Mouse (Mus musculus): ENCODE data around the gene Scnn1a. TPM values are rescaled to one million over a fixed set of nuclear protein-coding genes. Genes with fewer than 3 reads are reported as not detected.

The Scnn1a gene
- polyA plus RNA-seq, 1 experiment from 2014 or later = 1.00 TPM

- Histone ChIP-seq H3K4me3 (ENCODE audit: control insufficient read depth in 1 of 2, insufficient read depth in 1 of 2, low read depth in 1 of 2, low read length in 2 of 2) (peak overlapping the region in 1 of 2 experiments; percentile 73; a peak in 2 of 4 replicates), H3K9me3 (ENCODE audit: control insufficient read depth, low read length) (no peaks in the 10 kb centered on the region), H3K9ac (ENCODE audit: low read length) (no peak overlapping the region), H3K27ac (replicated peaks in 1 of 2; ENCODE audit: control insufficient read depth in 1 of 2, insufficient read depth in 1 of 2, low read depth in 2 of 2, low read length in 2 of 2) (no peak overlapping the region), H3K4me2 (ENCODE audit: low read length) (peak overlapping the region; percentile 89), H3K4me1 (ENCODE audit: control insufficient read depth in 2 of 2, insufficient read depth in 2 of 2, low read length in 2 of 2) (peaks cover 46 to 68% of the 10 kb centered on the region in 2 experiments), H3K27me3 (ENCODE audit: control insufficient read depth, insufficient read depth, low read length) (no peaks in the 10 kb centered on the region), H3K36me3 (ENCODE audit: control insufficient read depth, insufficient read depth, low read length) (no peaks in the 10 kb centered on the region)
- WGBS = 58% methylated on average over 8 of the region's 8 CpGs
- no peak for ATAC-seq (ENCODE audit: insufficient number of reproducible peaks, insufficient read depth, low FRiP score, low read depth)
Measured at GRCm38 (mm10) chr6:125351368-125352045, 31.0 kb downstream of the Scnn1a start.

DNA sequence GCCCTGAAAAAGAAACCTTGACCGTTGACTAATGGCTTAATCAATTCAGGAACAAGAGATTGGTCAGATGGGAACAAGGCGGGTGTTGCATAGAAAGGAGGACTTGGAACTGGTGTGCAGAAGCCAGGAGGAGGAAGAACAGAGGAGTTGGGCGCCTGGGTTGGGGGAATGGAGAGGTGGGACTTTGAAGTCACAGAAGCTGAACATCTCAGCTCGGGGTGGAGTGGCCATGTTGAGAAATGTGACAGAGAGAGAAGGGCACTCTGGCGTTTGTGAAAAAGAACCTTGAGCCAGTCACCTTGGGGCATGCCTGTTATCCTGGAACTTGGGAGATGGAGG, 31.6 kb downstream of the Scnn1a start:
- no peaks in the 10 kb centered on the region for H3K9me3 ChIP-seq (ENCODE audit: control insufficient read depth, low read length)
- peaks cover 4% of the 10 kb centered on the region; the same call in 1 of the 2 replicates for H3K36me3 ChIP-seq (ENCODE audit: control insufficient read depth, insufficient read depth, low read length)
- no peaks in the 10 kb centered on the region for H3K27me3 ChIP-seq (ENCODE audit: control insufficient read depth, insufficient read depth, low read length)
- no peak overlapping the region for H3K9ac ChIP-seq (ENCODE audit: low read length)
- no peak for ATAC-seq (ENCODE audit: insufficient number of reproducible peaks, insufficient read depth, low FRiP score, low read depth)
- H3K4me1 ChIP-seq (ENCODE audit: control insufficient read depth in 2 of 2, insufficient read depth in 2 of 2, low read length in 2 of 2) = peaks cover 46 to 70% of the 10 kb centered on the region in 2 experiments
- no peak overlapping the region for H3K4me3 ChIP-seq (ENCODE audit: control insufficient read depth in 1 of 2, insufficient read depth in 1 of 2, low read depth in 1 of 2, low read length in 2 of 2)
- H3K27ac ChIP-seq (replicated peaks in 1 of 2; ENCODE audit: control insufficient read depth in 1 of 2, insufficient read depth in 1 of 2, low read depth in 2 of 2, low read length in 2 of 2) = no peak overlapping the region
- no peak overlapping the region for H3K4me2 ChIP-seq (ENCODE audit: low read length)
- 59% methylated on average over 5 of the region's 5 CpGs for WGBS

GRCm38 (mm10) chr6:125352811-125353210, 32.4 kb downstream of the Scnn1a start:
- H3K4me3 ChIP-seq (ENCODE audit: control insufficient read depth in 1 of 2, insufficient read depth in 1 of 2, low read depth in 1 of 2, low read length in 2 of 2) = no peak overlapping the region
- H3K36me3 ChIP-seq (ENCODE audit: control insufficient read depth, insufficient read depth, low read length) = peaks cover 12% of the 10 kb centered on the region
- no peak overlapping the region for H3K27ac ChIP-seq (replicated peaks in 1 of 2; ENCODE audit: control insufficient read depth in 1 of 2, insufficient read depth in 1 of 2, low read depth in 2 of 2, low read length in 2 of 2)
- H3K4me2 ChIP-seq (ENCODE audit: low read length) = peak overlapping the region; percentile 18; the same call in 1 of the 2 replicates
- no peaks in the 10 kb centered on the region for H3K9me3 ChIP-seq (ENCODE audit: control insufficient read depth, low read length)
- no peaks in the 10 kb centered on the region for H3K27me3 ChIP-seq (ENCODE audit: control insufficient read depth, insufficient read depth, low read length)
- H3K9ac ChIP-seq (ENCODE audit: low read length) = no peak overlapping the region
- ATAC-seq (ENCODE audit: insufficient number of reproducible peaks, insufficient read depth, low FRiP score, low read depth) = no peak
- H3K4me1 ChIP-seq (ENCODE audit: control insufficient read depth in 2 of 2, insufficient read depth in 2 of 2, low read length in 2 of 2) = peaks cover 46 to 70% of the 10 kb centered on the region in 2 experiments
- WGBS = 46% methylated on average over 4 of the region's 4 CpGs

DNA sequence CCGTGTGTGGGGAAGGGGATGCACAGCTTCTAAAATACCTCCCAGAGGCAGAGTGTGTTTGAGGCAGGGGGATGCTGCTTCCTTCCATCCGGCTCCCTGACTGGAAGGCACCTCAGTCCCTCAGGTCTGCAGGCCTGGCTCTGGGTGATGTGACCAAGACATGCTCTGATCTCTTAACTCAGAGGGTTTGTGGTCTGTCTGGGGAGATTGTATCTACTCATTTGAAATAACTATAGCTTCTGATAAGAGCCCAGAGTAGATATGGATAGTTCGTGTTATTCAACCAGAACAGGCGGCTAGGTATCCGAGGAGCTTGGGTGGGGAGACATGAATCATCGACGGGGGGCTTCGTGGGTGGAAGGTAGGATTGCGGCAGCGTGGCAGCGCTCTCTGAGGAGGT, 32.8 kb downstream of the Scnn1a start:
- no peak overlapping the region for H3K9ac ChIP-seq (ENCODE audit: low read length)
- ATAC-seq (ENCODE audit: insufficient number of reproducible peaks, insufficient read depth, low FRiP score, low read depth) = no peak
- peaks cover 45 to 70% of the 10 kb centered on the region in 2 experiments for H3K4me1 ChIP-seq (ENCODE audit: control insufficient read depth in 2 of 2, insufficient read depth in 2 of 2, low read length in 2 of 2)
- H3K27me3 ChIP-seq (ENCODE audit: control insufficient read depth, insufficient read depth, low read length) = no peaks in the 10 kb centered on the region
- 66% methylated on average over 11 of the region's 11 CpGs for WGBS
- 0 out of 4 replicates have a peak overlapping the region, but pooled peaks of 1 of the 2 experiments have one; percentile 74 for H3K27ac ChIP-seq (replicated peaks in 1 of 2; ENCODE audit: control insufficient read depth in 1 of 2, insufficient read depth in 1 of 2, low read depth in 2 of 2, low read length in 2 of 2)
- no peaks in the 10 kb centered on the region for H3K9me3 ChIP-seq (ENCODE audit: control insufficient read depth, low read length)
- H3K4me3 ChIP-seq (ENCODE audit: control insufficient read depth in 1 of 2, insufficient read depth in 1 of 2, low read depth in 1 of 2, low read length in 2 of 2) = no peak overlapping the region
- H3K4me2 ChIP-seq (ENCODE audit: low read length) = peak overlapping the region; percentile 55
- H3K36me3 ChIP-seq (ENCODE audit: control insufficient read depth, insufficient read depth, low read length) = peaks cover 16% of the 10 kb centered on the region

DNA sequence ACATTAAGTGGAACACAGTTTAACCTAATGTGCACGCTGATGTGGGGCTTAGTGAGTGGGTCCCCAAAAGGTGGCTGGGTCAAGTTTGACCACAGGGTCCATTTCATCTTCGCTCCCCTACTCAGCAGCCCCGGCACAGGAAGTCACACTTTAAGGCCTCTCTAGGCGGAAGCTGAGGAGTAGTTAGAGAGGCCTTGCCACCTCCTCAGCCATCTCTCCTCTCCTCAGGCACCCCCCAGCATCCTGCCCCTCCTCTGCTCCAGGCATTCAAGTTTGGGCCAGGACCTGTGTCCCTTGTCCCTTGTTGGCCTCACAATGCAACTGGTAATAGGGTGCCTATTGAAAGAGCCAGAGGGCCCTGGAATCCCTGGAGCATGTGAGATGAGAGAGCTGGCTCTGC, 33.2 kb downstream of the Scnn1a start:
- H3K4me2 ChIP-seq (ENCODE audit: low read length) = peak overlapping the region; percentile 55
- H3K4me1 ChIP-seq (ENCODE audit: control insufficient read depth in 2 of 2, insufficient read depth in 2 of 2, low read length in 2 of 2) = peaks cover 41 to 66% of the 10 kb centered on the region in 2 experiments
- H3K4me3 ChIP-seq (ENCODE audit: control insufficient read depth in 1 of 2, insufficient read depth in 1 of 2, low read depth in 1 of 2, low read length in 2 of 2) = no peak overlapping the region
- H3K27me3 ChIP-seq (ENCODE audit: control insufficient read depth, insufficient read depth, low read length) = no peaks in the 10 kb centered on the region
- H3K9ac ChIP-seq (ENCODE audit: low read length) = peak overlapping the region; percentile 7; the same call in 1 of the 2 replicates
- ATAC-seq (ENCODE audit: insufficient number of reproducible peaks, insufficient read depth, low FRiP score, low read depth) = no peak
- H3K36me3 ChIP-seq (ENCODE audit: control insufficient read depth, insufficient read depth, low read length) = peaks cover 21% of the 10 kb centered on the region
- WGBS = 77% methylated on average over 4 of the region's 4 CpGs
- no peaks in the 10 kb centered on the region for H3K9me3 ChIP-seq (ENCODE audit: control insufficient read depth, low read length)
- H3K27ac ChIP-seq (replicated peaks in 1 of 2; ENCODE audit: control insufficient read depth in 1 of 2, insufficient read depth in 1 of 2, low read depth in 2 of 2, low read length in 2 of 2) = peak overlapping the region; percentile 30 to 74; a peak in 2 of 4 replicates

- peak; percentile 42 for ATAC-seq (ENCODE audit: insufficient number of reproducible peaks, insufficient read depth, low FRiP score, low read depth)
Measured at GRCm38 (mm10) chr6:125354352-125355151, 34.1 kb downstream of the Scnn1a start.

GRCm38 (mm10) chr6:125355197-125355741, 34.8 kb downstream of the Scnn1a start:
- peaks cover 37% of the 10 kb centered on the region for H3K36me3 ChIP-seq (ENCODE audit: control insufficient read depth, insufficient read depth, low read length)
- peaks cover 35 to 63% of the 10 kb centered on the region in 2 experiments for H3K4me1 ChIP-seq (ENCODE audit: control insufficient read depth in 2 of 2, insufficient read depth in 2 of 2, low read length in 2 of 2)
- H3K27ac ChIP-seq (replicated peaks in 1 of 2; ENCODE audit: control insufficient read depth in 1 of 2, insufficient read depth in 1 of 2, low read depth in 2 of 2, low read length in 2 of 2) = peak overlapping the region; percentile 5 to 70; a peak in 2 of 4 replicates
- ATAC-seq (ENCODE audit: insufficient number of reproducible peaks, insufficient read depth, low FRiP score, low read depth) = no peak
- H3K9ac ChIP-seq (ENCODE audit: low read length) = no peak overlapping the region
- peak overlapping the region; percentile 55 for H3K4me2 ChIP-seq (ENCODE audit: low read length)
- peak overlapping the region in 1 of 2 experiments; percentile 9; a peak in 1 of 4 replicates for H3K4me3 ChIP-seq (ENCODE audit: control insufficient read depth in 1 of 2, insufficient read depth in 1 of 2, low read depth in 1 of 2, low read length in 2 of 2)
- H3K9me3 ChIP-seq (ENCODE audit: control insufficient read depth, low read length) = no peaks in the 10 kb centered on the region
- 12% methylated on average over 10 of the region's 10 CpGs for WGBS
- H3K27me3 ChIP-seq (ENCODE audit: control insufficient read depth, insufficient read depth, low read length) = 0 out of 2 replicates have a peak, but pooled peaks cover under 1% of the 10 kb centered on the region

More at GRCm38 (mm10) chr6:125354352-125355151, 34.1 kb downstream of the Scnn1a start:
- WGBS = 11% methylated on average over 14 of the region's 14 CpGs
- Histone ChIP-seq H3K36me3 (ENCODE audit: control insufficient read depth, insufficient read depth, low read length) (peaks cover 30% of the 10 kb centered on the region), H3K9me3 (ENCODE audit: control insufficient read depth, low read length) (no peaks in the 10 kb centered on the region), H3K4me2 (ENCODE audit: low read length) (peak overlapping the region; percentile 55), H3K4me3 (ENCODE audit: control insufficient read depth in 1 of 2, insufficient read depth in 1 of 2, low read depth in 1 of 2, low read length in 2 of 2) (peak overlapping the region in 1 of 2 experiments; percentile 9; a peak in 1 of 4 replicates), H3K27me3 (ENCODE audit: control insufficient read depth, insufficient read depth, low read length) (no peaks in the 10 kb centered on the region), H3K27ac (replicated peaks in 1 of 2; ENCODE audit: control insufficient read depth in 1 of 2, insufficient read depth in 1 of 2, low read depth in 2 of 2, low read length in 2 of 2) (peak overlapping the region; percentile 30 to 74), H3K9ac (ENCODE audit: low read length) (peak overlapping the region; percentile 7; the same call in 1 of the 2 replicates), H3K4me1 (ENCODE audit: control insufficient read depth in 2 of 2, insufficient read depth in 2 of 2, low read length in 2 of 2) (peaks cover 35 to 64% of the 10 kb centered on the region in 2 experiments)
